Mouse (Mus musculus) G1E (cell line): Measurements from ENCODE around the gene Golph3l. TPM values are rescaled to one million over a fixed set of nuclear protein-coding genes. Genes with fewer than 3 reads are reported as not detected.
"Not testable (repeated sequence)": the region's sequence is repeated elsewhere in the genome, so short reads cannot be mapped to it uniquely, and the experiment has no call there.

Experiments used
- ATAC-seq: 2 replicates; pipeline ENCODE4 v1.8.0; 2016; ENCODE audit warnings: mild to moderate bottlenecking; ENCODE audit not compliant: insufficient number of reproducible peaks, poor library complexity, low FRiP score, severe bottlenecking; ENCODE audit errors: extremely low read depth
- DNase-seq: peaks from one replicate; pipeline ENCODE4 v3.0.0; 2012; ENCODE audit warnings: low spot score
- H3K27me3 ChIP-seq: 2 replicates; pipeline ENCODE4 v1.6.1; 2012; ENCODE audit warnings: mild to moderate bottlenecking, low read length, inconsistent platforms; ENCODE audit not compliant: insufficient read depth
- H3K36me3 ChIP-seq: replicated peaks from 2 replicates; pipeline ENCODE3; 2012; ENCODE audit warnings: mild to moderate bottlenecking, inconsistent platforms
- H3K4me1 ChIP-seq: 2 replicates; pipeline ENCODE4 v1.6.1; 2012; ENCODE audit warnings: low read depth, low read length, inconsistent platforms, mixed read lengths; ENCODE audit not compliant: insufficient read depth
- H3K4me3 ChIP-seq: 2 replicates; pipeline ENCODE4 v1.5.1; 2012; ENCODE audit warnings: low read depth, mild to moderate bottlenecking, inconsistent platforms, low read length, moderate library complexity, mixed read lengths
- H3K9me3 ChIP-seq: replicated peaks from 2 replicates; pipeline ENCODE4 v1.6.1; 2012; ENCODE audit warnings: inconsistent platforms
- CTCF ChIP-seq: IDR thresholded peaks from 2 replicates; pipeline ENCODE4 v1.5.1; 2012; ENCODE audit warnings: low read depth, low read length, inconsistent platforms, mixed read lengths
- GATA1 ChIP-seq: IDR thresholded peaks from 2 replicates; pipeline ENCODE4 v1.6.1; 2012; ENCODE audit warnings: borderline replicate concordance, low read length, inconsistent platforms, mixed read lengths
- GATA2 ChIP-seq: IDR thresholded peaks from 2 replicates; pipeline ENCODE4 v1.6.1; 2012; ENCODE audit warnings: low read depth, low read length, inconsistent platforms, borderline replicate concordance
- POLR2AphosphoS5 ChIP-seq: IDR thresholded peaks from 2 replicates; pipeline ENCODE4 v1.6.1; 2012; ENCODE audit warnings: low read depth, low read length, inconsistent platforms; ENCODE audit not compliant: insufficient replicate concordance
- TAL1 ChIP-seq: conservative IDR thresholded peaks from 2 replicates; pipeline ENCODE4 v1.6.1; 2012; ENCODE audit warnings: low read depth, low read length, inconsistent platforms, mixed read lengths
- polyA plus RNA-seq: library from polyadenylated mRNA; stranded (reverse); fragments of >175 nt; gene quantifications from 2 replicates; pipeline ENCODE4 v1.2.3, GENCODE M21; 2012
- total RNA-seq, 2 experiments: library from RNA; stranded (forward) in 1 of 2; stranded (reverse) in 1 of 2; fragments of 200-1000 nt in 1 of 2; fragments of >200 nt in 1 of 2; fragmentation: Nextera tagmentation in 1 of 2; gene quantifications; 2 replicates each; pipeline ENCODE4 v1.2.3; 2014 to 2017

Golph3l gene
- total RNA-seq (2014; fragmentation: Nextera tagmentation) (115 and 117 TPM in 2 replicates), total RNA-seq (2017) (72.1 and 79.0 TPM in 2 replicates), polyA plus RNA-seq (2.3 and 2.4 TPM in 2 replicates)

- DNase-seq (peak; percentile 99), ATAC-seq (peak; percentile 100)
- Histone ChIP-seq H3K4me1 (peaks cover 17% of the 10 kb centered on the region), H3K36me3 (peaks cover 28% of the 10 kb centered on the region), H3K9me3 (no peaks in the 10 kb centered on the region), H3K27me3 (no peaks in the 10 kb centered on the region), H3K4me3 (peak within 1 kb of the TSS; percentile 78)
- TF ChIP-seq GATA2 (no peak), CTCF (no peak), POLR2AphosphoS5 (no peak), GATA1 (no peak), TAL1 (no peak)
These were observed at the start of gene Golph3l for GRCm38 (mm10) chr3:95588604-95589086. Golph3l (plus strand) TSS chr3:95588934.

GRCm38 (mm10) chr3:95538936-95539335 is 49.8 kb upstream of the Golph3l start:
- Histone ChIP-seq H3K4me3 (no peak overlapping the region), H3K4me1 (peaks cover 3% of the 10 kb centered on the region; the same call in 1 of the 2 replicates), H3K36me3 (no peaks in the 10 kb centered on the region), H3K27me3 (peaks cover 10% of the 10 kb centered on the region), H3K9me3 (peaks cover 3% of the 10 kb centered on the region; the same call in 1 of the 2 replicates)
- no peak for DNase-seq
- no peak for ATAC-seq
- TF ChIP-seq POLR2AphosphoS5 (no peak), GATA2 (no peak), CTCF (no peak), GATA1 (no peak), TAL1 (no peak)

GRCm38 (mm10) chr3:95539837-95540236 is 48.9 kb upstream of the Golph3l start:
- peaks cover 3% of the 10 kb centered on the region; the same call in 1 of the 2 replicates for H3K4me1 ChIP-seq
- no peak for DNase-seq
- TF ChIP-seq GATA2 (no peak), GATA1 (no peak), POLR2AphosphoS5 (no peak), TAL1 (no peak), CTCF (no peak)
- H3K4me3 ChIP-seq: no peak overlapping the region
- no peaks in the 10 kb centered on the region for H3K36me3 ChIP-seq
- H3K27me3 ChIP-seq: peaks cover 16% of the 10 kb centered on the region
- H3K9me3 ChIP-seq: peaks cover 3% of the 10 kb centered on the region; the same call in 1 of the 2 replicates
- no peak for ATAC-seq

- DNase-seq, H3K36me3 ChIP-seq, H3K4me1 ChIP-seq, ATAC-seq, H3K9me3 ChIP-seq, H3K4me3 ChIP-seq: not testable (repeated sequence)
- peaks cover 24% of the 10 kb centered on the region for H3K27me3 ChIP-seq
These were observed 47.5 kb upstream of the Golph3l start for GRCm38 (mm10) chr3:95541186-95541585.

- H3K4me3 ChIP-seq: no peak overlapping the region
- ATAC-seq (no peak), DNase-seq (no peak)
- no peaks in the 10 kb centered on the region for H3K36me3 ChIP-seq
- TF ChIP-seq POLR2AphosphoS5 (no peak), GATA2 (no peak), CTCF (no peak), GATA1 (no peak), TAL1 (no peak)
- no peaks in the 10 kb centered on the region for H3K9me3 ChIP-seq
- H3K27me3 ChIP-seq: peaks cover 29% of the 10 kb centered on the region
- H3K4me1 ChIP-seq: peaks cover 3% of the 10 kb centered on the region; the same call in 1 of the 2 replicates
These were observed 46.6 kb upstream of the Golph3l start for GRCm38 (mm10) chr3:95542171-95542570.

- ATAC-seq (no peak), DNase-seq (no peak)
- peaks cover 3% of the 10 kb centered on the region; the same call in 1 of the 2 replicates for H3K4me1 ChIP-seq
- no peaks in the 10 kb centered on the region for H3K36me3 ChIP-seq
- peaks cover 30% of the 10 kb centered on the region for H3K27me3 ChIP-seq
- no peaks in the 10 kb centered on the region for H3K9me3 ChIP-seq
- H3K4me3 ChIP-seq: no peak overlapping the region
- TF ChIP-seq GATA2: no peak
- TF ChIP-seq POLR2AphosphoS5: no peak
- no peak for TF ChIP-seq TAL1
- TF ChIP-seq GATA1: no peak
- no peak for TF ChIP-seq CTCF
These were observed 45.8 kb upstream of the Golph3l start for GRCm38 (mm10) chr3:95542981-95543380.

GRCm38 (mm10) chr3:95550176-95550575 is 38.6 kb upstream of the Golph3l start:
- no peak overlapping the region for H3K4me3 ChIP-seq
- no peaks in the 10 kb centered on the region for H3K4me1 ChIP-seq
- no peaks in the 10 kb centered on the region for H3K36me3 ChIP-seq
- no peak for DNase-seq
- no peaks in the 10 kb centered on the region for H3K9me3 ChIP-seq
- no peak for ATAC-seq
- H3K27me3 ChIP-seq: peaks cover 24% of the 10 kb centered on the region
- no peak for TF ChIP-seq GATA1
- no peak for TF ChIP-seq POLR2AphosphoS5
- no peak for TF ChIP-seq GATA2
- no peak for TF ChIP-seq TAL1
- TF ChIP-seq CTCF: no peak
